Mouse (Mus musculus) heart, embryonic 14.5 days (tissue): Measurements from ENCODE around the gene Rin2. TPM values are rescaled to one million over a fixed set of nuclear protein-coding genes. Genes with fewer than 3 reads are reported as not detected.

Experiments
- ATAC-seq: fragments of 200-750 bp; cut with Nextera tagmentation; 2 replicates; pipeline ENCODE4 v1.8.0; 2017; ENCODE audit warnings: low read depth, moderate TSS enrichment; ENCODE audit not compliant: insufficient number of reproducible peaks, insufficient read depth, low FRiP score
- H3K27ac ChIP-seq, 2 experiments: fragments of 200-500 bp in 1 of 2; fragments of 300-500 bp in 1 of 2; sonication (generic) in 1 of 2; replicated peaks in 1 of 2; 2 replicates each; pipeline ENCODE4 v1.5.1; 2012 to 2014; ENCODE audit warnings: low read depth in 2 of 2, low read length in 2 of 2, control low read depth in 1 of 2, mild to moderate bottlenecking in 1 of 2, mixed read lengths in 1 of 2; ENCODE audit not compliant: control insufficient read depth in 1 of 2, insufficient read depth in 1 of 2
- H3K27me3 ChIP-seq: fragments of 300-500 bp; sonication (generic); 2 replicates; pipeline ENCODE4 v1.6.1; 2014; ENCODE audit warnings: mild to moderate bottlenecking, low read length, control low read depth; ENCODE audit not compliant: control insufficient read depth, insufficient read depth
- H3K36me3 ChIP-seq: fragments of 300-500 bp; sonication (generic); 2 replicates; pipeline ENCODE4 v1.6.1; 2014; ENCODE audit warnings: mild to moderate bottlenecking, control low read depth, low read length, mixed read lengths; ENCODE audit not compliant: control insufficient read depth, insufficient read depth
- H3K4me1 ChIP-seq, 2 experiments: fragments of 200-500 bp in 1 of 2; fragments of 300-500 bp in 1 of 2; sonication (generic) in 1 of 2; 2 replicates each; pipeline ENCODE4 v1.6.1; 2012 to 2014; ENCODE audit warnings: low read length in 2 of 2, control low read depth in 1 of 2, mixed read lengths in 1 of 2; ENCODE audit not compliant: control insufficient read depth in 2 of 2, insufficient read depth in 2 of 2
- H3K4me2 ChIP-seq: fragments of 300-500 bp; sonication (generic); 2 replicates; pipeline ENCODE4 v1.6.1; 2014; ENCODE audit warnings: mild to moderate bottlenecking, low read length
- H3K4me3 ChIP-seq, 2 experiments: fragments of 200-500 bp in 1 of 2; fragments of 300-500 bp in 1 of 2; sonication (generic) in 1 of 2; 2 replicates each; pipeline ENCODE4 v1.5.1; 2012 to 2014; ENCODE audit warnings: low read length in 2 of 2, mild to moderate bottlenecking in 2 of 2, control low read depth in 1 of 2, low read depth in 1 of 2, moderate library complexity in 1 of 2; ENCODE audit not compliant: control insufficient read depth in 1 of 2, insufficient read depth in 1 of 2
- H3K9ac ChIP-seq: fragments of 300-500 bp; sonication (generic); 2 replicates; pipeline ENCODE4 v1.6.1; 2014; ENCODE audit warnings: mild to moderate bottlenecking, low read length
- H3K9me3 ChIP-seq: fragments of 300-500 bp; sonication (generic); 2 replicates; pipeline ENCODE4 v1.6.1; 2016; ENCODE audit warnings: low read length, control low read depth; ENCODE audit not compliant: control insufficient read depth
- WGBS: fragments of 180-500 bp; shearing (Covaris S2); extraction: QIAGEN DNeasy Blood & Tissue Kit; methylation state at CpG from one replicate; pipeline ENCODE4 v1.1.7; 2014; 5-methylcytosine and 5-hydroxymethylcytosine counted together
- polyA plus RNA-seq: library from polyadenylated mRNA; unstranded; fragments of >200 nt; fragmentation: Nextera tagmentation; extraction: Ambion mirVana; gene quantifications from 2 replicates; pipeline ENCODE4 v1.2.1, GENCODE M21; 2014

Rin2 gene
- polyA plus RNA-seq, 1 experiment from 2014 or later = 20.8 TPM

DNA sequence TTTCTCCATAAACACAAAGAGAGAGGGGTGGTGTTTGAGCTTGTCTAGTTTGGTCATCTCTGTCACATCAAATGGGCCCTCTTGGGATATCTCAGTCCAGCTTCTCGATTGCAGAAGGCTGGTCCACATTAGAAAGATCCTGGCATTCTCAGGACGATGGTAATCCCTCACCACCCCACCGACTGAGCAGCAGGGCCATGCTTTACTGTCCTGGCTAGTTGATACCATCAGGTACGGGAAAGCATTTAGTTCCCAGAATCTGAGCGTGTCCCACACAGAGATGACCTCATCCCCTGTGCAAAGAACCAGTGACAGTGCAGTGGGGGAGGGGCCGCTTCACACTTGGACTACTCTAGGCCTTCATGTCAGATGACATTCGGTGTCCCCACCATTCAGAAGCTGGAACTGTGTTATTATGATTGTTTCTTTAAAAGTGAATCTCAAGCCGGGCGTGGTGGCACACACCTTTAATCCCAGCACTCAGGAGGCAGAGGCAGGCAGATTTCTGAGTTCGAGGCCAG, 128.9 kb downstream of the Rin2 start:
- H3K9ac ChIP-seq = no peak overlapping the region
- peaks cover 7% of the 10 kb centered on the region; the same call in 1 of the 2 replicates for H3K9me3 ChIP-seq
- peaks cover 0 to 4% of the 10 kb centered on the region in 2 experiments; a peak in 2 of 4 replicates for H3K4me1 ChIP-seq
- H3K27me3 ChIP-seq = no peaks in the 10 kb centered on the region
- WGBS = 87% methylated on average over 10 of the region's 10 CpGs
- H3K36me3 ChIP-seq = peaks cover 12% of the 10 kb centered on the region; the same call in 1 of the 2 replicates
- H3K4me3 ChIP-seq = no peak overlapping the region
- ATAC-seq = no peak
- H3K4me2 ChIP-seq = no peak overlapping the region
- H3K27ac ChIP-seq = no peak overlapping the region

GRCm38 (mm10) chr2:145804524-145804923, 129.5 kb downstream of the Rin2 start:
- WGBS = 92% methylated on average over 6 of the region's 6 CpGs

DNA sequence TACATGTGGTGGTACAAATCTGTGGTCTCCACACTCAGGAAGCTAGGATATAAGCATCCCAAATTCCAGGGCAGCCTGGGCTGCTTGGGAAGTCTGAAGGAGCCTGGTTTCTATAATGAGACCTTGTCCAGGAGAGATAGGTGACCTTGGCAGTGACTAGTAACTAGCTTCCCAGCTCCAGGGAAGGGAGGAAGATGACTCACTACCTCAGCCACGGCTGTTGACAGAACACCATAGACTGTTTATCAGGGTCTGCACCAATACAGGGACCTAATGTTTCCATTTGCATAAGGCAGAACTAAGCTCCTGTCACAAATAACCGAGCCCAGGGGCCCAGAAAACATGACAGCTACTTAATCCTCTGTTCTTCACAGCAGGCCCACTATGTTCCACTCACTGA, 132.3 kb downstream of the Rin2 start:
- Histone ChIP-seq H3K36me3 (peaks cover 9% of the 10 kb centered on the region; the same call in 1 of the 2 replicates), H3K9ac (no peak overlapping the region), H3K27me3 (no peaks in the 10 kb centered on the region), H3K4me3 (no peak overlapping the region), H3K4me1 (peaks cover 0 to 4% of the 10 kb centered on the region in 2 experiments; a peak in 1 of 4 replicates), H3K27ac (0 out of 4 replicates have a peak overlapping the region, but pooled peaks have one; percentile 12 to 19), H3K4me2 (no peak overlapping the region), H3K9me3 (peaks cover 9% of the 10 kb centered on the region; the same call in 1 of the 2 replicates)
- no peak for ATAC-seq
- WGBS = 12% methylated on average over 2 of the region's 2 CpGs

More at GRCm38 (mm10) chr2:145804524-145804923, 129.5 kb downstream of the Rin2 start:
- peaks cover 9% of the 10 kb centered on the region; the same call in 1 of the 2 replicates for H3K36me3 ChIP-seq
- no peak overlapping the region for H3K27ac ChIP-seq
- no peak for ATAC-seq
- no peak overlapping the region for H3K4me3 ChIP-seq
- H3K4me1 ChIP-seq = peaks cover 0 to 4% of the 10 kb centered on the region in 2 experiments; a peak in 2 of 4 replicates
- no peak overlapping the region for H3K4me2 ChIP-seq
- no peak overlapping the region for H3K9ac ChIP-seq
- peaks cover 7% of the 10 kb centered on the region; the same call in 1 of the 2 replicates for H3K9me3 ChIP-seq
- H3K27me3 ChIP-seq = no peaks in the 10 kb centered on the region

DNA sequence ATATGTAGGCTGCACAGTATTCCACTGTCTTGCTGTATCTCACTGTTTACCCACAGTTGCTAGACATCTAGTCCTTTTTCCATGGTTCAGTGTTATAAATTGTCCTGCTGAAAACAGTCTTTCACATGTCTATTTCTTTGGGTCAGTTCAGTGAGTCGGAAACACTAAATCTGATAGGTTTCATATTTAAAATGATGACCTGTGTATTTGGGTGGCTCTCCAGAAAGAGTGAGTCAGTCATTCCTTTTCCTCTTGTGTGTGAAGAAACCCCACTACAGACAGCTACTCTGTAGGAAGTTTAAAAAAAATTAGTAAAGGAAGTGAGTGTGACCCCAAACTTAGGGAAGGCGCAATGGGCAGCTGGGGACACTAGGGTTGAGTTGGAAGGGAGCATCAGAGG, 133.2 kb downstream of the Rin2 start:
- Histone ChIP-seq H3K4me3 (no peak overlapping the region), H3K27ac (no peak overlapping the region), H3K4me2 (no peak overlapping the region), H3K9ac (no peak overlapping the region), H3K36me3 (0 out of 2 replicates have a peak, but pooled peaks cover 5% of the 10 kb centered on the region), H3K27me3 (no peaks in the 10 kb centered on the region), H3K9me3 (peaks cover 9% of the 10 kb centered on the region; the same call in 1 of the 2 replicates), H3K4me1 (peaks cover 2 to 4% of the 10 kb centered on the region in 2 experiments; a peak in 1 of 4 replicates)
- ATAC-seq = no peak
- WGBS = 84% methylated on average over 2 of the region's 2 CpGs

GRCm38 (mm10) chr2:145808667-145809066, 133.7 kb downstream of the Rin2 start:
- Histone ChIP-seq H3K9ac (no peak overlapping the region), H3K4me3 (no peak overlapping the region), H3K27me3 (no peaks in the 10 kb centered on the region), H3K4me2 (no peak overlapping the region), H3K27ac (no peak overlapping the region), H3K4me1 (peaks cover 2 to 4% of the 10 kb centered on the region in 2 experiments; a peak in 1 of 4 replicates), H3K9me3 (peaks cover 9% of the 10 kb centered on the region; the same call in 1 of the 2 replicates), H3K36me3 (0 out of 2 replicates have a peak, but pooled peaks cover 5% of the 10 kb centered on the region)
- WGBS = 92% methylated on average over 6 of the region's 6 CpGs
- ATAC-seq = no peak

GRCm38 (mm10) chr2:145810676-145811075, 135.7 kb downstream of the Rin2 start:
- Histone ChIP-seq H3K36me3 (0 out of 2 replicates have a peak, but pooled peaks cover under 1% of the 10 kb centered on the region), H3K27ac (no peak overlapping the region), H3K4me2 (no peak overlapping the region), H3K4me3 (no peak overlapping the region), H3K9me3 (peaks cover 10% of the 10 kb centered on the region), H3K9ac (no peak overlapping the region), H3K27me3 (no peaks in the 10 kb centered on the region), H3K4me1 (peaks cover 2 to 4% of the 10 kb centered on the region in 2 experiments; a peak in 1 of 4 replicates)
- ATAC-seq = no peak
- 57% methylated on average over 5 of the region's 5 CpGs for WGBS

DNA sequence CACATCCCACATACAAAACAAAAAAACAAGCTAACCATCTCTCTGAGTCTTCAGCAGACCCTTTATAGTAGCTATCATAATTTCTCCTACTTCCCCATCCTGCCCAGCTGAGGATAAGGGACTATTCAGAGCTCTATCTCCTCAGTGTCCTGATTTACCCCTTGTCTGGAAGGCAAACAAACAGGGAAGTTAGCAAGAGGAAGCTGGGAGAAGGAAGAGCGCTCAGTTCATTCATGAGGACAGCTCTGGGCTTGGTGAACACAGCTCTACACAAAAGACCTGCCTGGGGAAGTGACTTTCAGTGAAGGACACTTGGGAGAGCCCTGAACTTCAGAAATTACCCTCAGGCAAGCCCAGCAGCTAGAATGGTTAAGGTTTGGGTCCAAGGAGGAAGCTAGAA, 137.8 kb downstream of the Rin2 start:
- no peak for ATAC-seq
- peak overlapping the region in 1 of 2 experiments; percentile 39; a peak in 1 of 4 replicates for H3K27ac ChIP-seq
- WGBS = 64% methylated on average over 1 of the region's 1 CpGs

More for the DNA sequence above, 137.8 kb downstream of the Rin2 start:
- H3K4me1 ChIP-seq = peaks cover 10% of the 10 kb centered on the region in 2 experiments
- H3K4me2 ChIP-seq = no peak overlapping the region
- H3K27me3 ChIP-seq = no peaks in the 10 kb centered on the region
- H3K9me3 ChIP-seq = peaks cover 14% of the 10 kb centered on the region
- H3K9ac ChIP-seq = no peak overlapping the region
- no peak overlapping the region for H3K4me3 ChIP-seq
- 0 out of 2 replicates have a peak, but pooled peaks cover 5% of the 10 kb centered on the region for H3K36me3 ChIP-seq
